Mouse (Mus musculus) midbrain, embryonic 15.5 days (tissue): Measurements from ENCODE around the gene Suv39h1. TPM values are rescaled to one million over a fixed set of nuclear protein-coding genes. Genes with fewer than 3 reads are reported as not detected.
A peak's percentile ranks its signal among the peaks of the same experiment; 100 is the strongest.
"Not testable (repeated sequence)": the region's sequence is repeated elsewhere in the genome, so short reads cannot be mapped to it uniquely, and the experiment has no call there.

ENCODE experiments used
- ATAC-seq: fragments of 200-750 bp; cut with Nextera tagmentation; replicated peaks from 2 replicates; pipeline ENCODE4 v1.8.0; 2017; ENCODE audit warnings: moderate TSS enrichment
- H3K27ac ChIP-seq: fragments of 300-500 bp; sonication (generic); 2 replicates; pipeline ENCODE4 v1.5.1; 2015; ENCODE audit warnings: mild to moderate bottlenecking, inconsistent platforms
- H3K27me3 ChIP-seq: fragments of 300-500 bp; sonication (generic); replicated peaks from 2 replicates; pipeline ENCODE4 v1.6.1; 2015; ENCODE audit warnings: inconsistent platforms
- H3K36me3 ChIP-seq: fragments of 300-500 bp; sonication (generic); replicated peaks from 2 replicates; pipeline ENCODE4 v1.6.1; 2015; ENCODE audit warnings: inconsistent platforms
- H3K4me1 ChIP-seq: fragments of 300-500 bp; sonication (generic); 2 replicates; pipeline ENCODE4 v1.6.1; 2015; ENCODE audit warnings: inconsistent platforms
- H3K4me2 ChIP-seq: fragments of 300-500 bp; sonication (generic); 2 replicates; pipeline ENCODE4 v1.6.1; 2015; ENCODE audit warnings: inconsistent platforms, mild to moderate bottlenecking, moderate library complexity
- H3K4me3 ChIP-seq: fragments of 300-500 bp; sonication (generic); 2 replicates; pipeline ENCODE4 v1.5.1; 2015; ENCODE audit warnings: mild to moderate bottlenecking, inconsistent platforms
- H3K9ac ChIP-seq: fragments of 300-500 bp; sonication (generic); 2 replicates; pipeline ENCODE4 v1.6.1; 2015; ENCODE audit warnings: mild to moderate bottlenecking, inconsistent platforms
- H3K9me3 ChIP-seq: fragments of 300-500 bp; sonication (generic); 2 replicates; pipeline ENCODE4 v1.6.1; 2016; ENCODE audit warnings: inconsistent platforms
- WGBS: fragments of 180-500 bp; shearing (Covaris S2); methylation state at CpG from one replicate; pipeline ENCODE4 v1.1.7; 2015; ENCODE audit warnings: mixed read lengths; 5-methylcytosine and 5-hydroxymethylcytosine counted together
- polyA plus RNA-seq: library from polyadenylated mRNA; unstranded; fragments of >200 nt; fragmentation: Nextera tagmentation; extraction: Ambion mirVana; gene quantifications from 2 replicates; pipeline ENCODE4 v1.2.1, GENCODE M21; 2015

Gene Suv39h1
- polyA plus RNA-seq, result 40.7 and 42.0 TPM in 2 replicates

DNA sequence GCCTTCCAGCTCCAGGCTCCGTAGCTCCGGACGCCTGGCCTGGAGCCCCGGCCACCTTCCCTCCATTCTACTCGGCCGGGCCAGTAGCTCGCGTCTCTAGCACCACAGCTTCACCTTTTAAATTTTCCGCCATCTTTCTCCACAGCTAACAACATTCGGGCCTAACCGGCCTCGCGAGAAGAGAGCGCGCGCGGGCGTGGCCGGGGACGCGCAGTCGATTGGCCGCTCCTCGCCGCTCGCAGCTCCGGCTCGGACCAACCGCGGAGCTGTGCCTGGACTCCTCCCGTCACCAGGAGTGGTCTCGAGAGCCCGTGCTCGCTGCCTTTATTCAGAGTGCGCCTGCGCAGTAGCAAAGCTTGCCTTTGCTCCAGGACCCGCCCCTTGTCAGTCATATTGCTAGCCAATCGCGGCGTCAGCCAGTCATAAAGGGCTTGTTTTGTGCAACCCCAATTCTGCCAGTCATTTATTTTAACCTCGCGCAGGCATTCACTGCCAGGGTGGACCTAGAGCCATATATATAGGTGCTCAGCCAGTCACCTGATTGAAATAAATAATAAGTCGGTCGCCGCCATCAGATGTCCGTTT is at the start of gene Suv39h1:
TSS of gene Suv39h1 (minus strand) at position 331 of the 585 bp plus-strand sequence.
- peak; percentile 97 for ATAC-seq
- WGBS, result 19% methylated on average over 36 of the region's 46 CpGs
- Histone ChIP-seq H3K4me3 (peak within 1 kb of the TSS; percentile 54), H3K4me2 (peak within 1 kb of the TSS; percentile 53), H3K4me1 (peaks cover 7% of the 10 kb centered on the region; the same call in 1 of the 2 replicates), H3K27ac (peak within 1 kb of the TSS; percentile 86), H3K36me3 (no peaks in the 10 kb centered on the region), H3K9ac (peak within 1 kb of the TSS; percentile 41), H3K9me3 (no peaks in the 10 kb centered on the region), H3K27me3 (no peaks in the 10 kb centered on the region)

DNA sequence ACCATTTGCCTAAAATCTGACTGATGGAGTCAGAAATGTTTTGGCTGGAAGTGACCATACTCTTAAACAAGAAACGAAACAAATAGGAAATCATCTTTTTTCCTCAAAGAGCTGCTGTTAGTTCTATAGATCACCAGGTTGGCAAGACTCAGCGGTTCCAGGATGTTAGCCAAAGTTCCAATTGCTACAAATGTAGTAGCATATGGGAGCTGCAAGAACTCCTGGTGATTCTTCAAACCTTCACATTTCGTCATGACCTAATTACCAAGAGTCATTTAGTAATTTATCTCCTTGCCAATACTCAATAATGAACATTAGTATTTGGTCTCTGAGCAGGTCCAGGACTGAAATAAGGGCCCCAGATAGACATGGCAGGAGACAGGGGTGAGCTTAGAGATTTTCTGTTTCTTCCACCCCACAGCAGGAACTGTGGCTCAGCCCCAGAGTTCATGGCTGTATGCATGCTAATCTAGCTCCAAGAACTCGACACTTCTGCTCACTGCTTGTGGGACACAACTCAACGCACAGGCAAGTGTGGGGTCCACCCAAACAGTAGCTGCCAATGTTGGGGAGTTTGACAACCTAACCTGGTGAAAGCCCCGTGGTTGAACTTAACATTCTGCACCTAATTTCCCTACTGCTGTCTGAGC is 49.4 kb upstream of the Suv39h1 start:
- H3K4me3 ChIP-seq, result no peak overlapping the region
- 83% methylated on average over 6 of the region's 6 CpGs for WGBS
- no peaks in the 10 kb centered on the region for H3K4me1 ChIP-seq
- no peak overlapping the region for H3K9ac ChIP-seq
- no peak for ATAC-seq
- no peak overlapping the region for H3K4me2 ChIP-seq
- H3K36me3 ChIP-seq, result no peaks in the 10 kb centered on the region; the same call in 1 of the 2 replicates
- H3K27me3 ChIP-seq, result no peaks in the 10 kb centered on the region
- H3K27ac ChIP-seq, result no peak overlapping the region
- H3K9me3 ChIP-seq, result no peaks in the 10 kb centered on the region

DNA sequence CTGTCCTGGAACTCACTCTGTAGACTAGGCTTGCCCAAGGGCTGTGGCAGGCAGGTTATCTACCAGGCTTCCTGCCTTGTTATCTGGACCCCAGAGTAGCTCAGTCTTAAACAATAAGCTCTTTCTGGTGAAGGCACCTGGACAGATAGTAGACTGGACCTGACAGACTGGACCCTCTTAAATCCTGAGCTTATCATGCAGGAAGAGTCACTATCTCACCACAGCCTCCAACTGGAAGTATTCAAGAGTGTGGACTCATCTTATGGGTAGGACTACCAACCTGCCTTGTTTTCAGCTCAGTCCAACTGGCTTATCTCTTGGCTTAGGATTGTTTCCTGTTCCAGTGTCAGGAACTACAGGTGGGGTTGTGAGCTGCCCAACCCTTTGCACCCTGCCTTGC is 42.7 kb upstream of the Suv39h1 start:
- H3K27me3 ChIP-seq, result no peaks in the 10 kb centered on the region
- no peak overlapping the region for H3K27ac ChIP-seq
- H3K4me3 ChIP-seq, result no peak overlapping the region
- no peaks in the 10 kb centered on the region for H3K4me1 ChIP-seq
- H3K9ac ChIP-seq, result no peak overlapping the region
- H3K9me3 ChIP-seq, result no peaks in the 10 kb centered on the region
- no peaks in the 10 kb centered on the region for H3K36me3 ChIP-seq
- no peak for ATAC-seq
- no peak overlapping the region for H3K4me2 ChIP-seq

DNA sequence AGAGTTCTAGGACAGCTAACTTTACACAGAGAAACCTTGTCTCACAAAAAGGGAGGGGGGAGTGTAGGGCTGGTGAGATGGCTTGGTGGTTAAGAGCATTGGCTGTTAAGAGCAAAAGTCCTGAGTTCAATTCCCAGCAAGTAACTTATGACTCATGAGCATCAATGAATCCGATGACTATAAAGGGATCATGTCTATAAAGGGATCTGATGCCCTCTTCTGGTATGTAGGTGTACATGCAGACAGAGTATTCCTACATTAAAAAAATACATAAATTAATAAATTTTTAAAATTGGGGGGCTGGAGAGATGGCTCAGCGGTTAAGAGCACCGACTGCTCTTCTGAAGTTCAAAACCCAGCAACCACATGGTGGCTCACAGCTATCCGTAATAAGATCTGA is 40.7 kb upstream of the Suv39h1 start:
- WGBS, result 83% methylated on average over 4 of the region's 4 CpGs
- Histone ChIP-seq H3K9me3 (no peaks in the 10 kb centered on the region), H3K4me3 (no peak overlapping the region), H3K36me3 (no peaks in the 10 kb centered on the region), H3K27ac (no peak overlapping the region), H3K4me2 (no peak overlapping the region), H3K9ac (no peak overlapping the region), H3K4me1 (no peaks in the 10 kb centered on the region), H3K27me3 (no peaks in the 10 kb centered on the region)
- no peak for ATAC-seq

DNA sequence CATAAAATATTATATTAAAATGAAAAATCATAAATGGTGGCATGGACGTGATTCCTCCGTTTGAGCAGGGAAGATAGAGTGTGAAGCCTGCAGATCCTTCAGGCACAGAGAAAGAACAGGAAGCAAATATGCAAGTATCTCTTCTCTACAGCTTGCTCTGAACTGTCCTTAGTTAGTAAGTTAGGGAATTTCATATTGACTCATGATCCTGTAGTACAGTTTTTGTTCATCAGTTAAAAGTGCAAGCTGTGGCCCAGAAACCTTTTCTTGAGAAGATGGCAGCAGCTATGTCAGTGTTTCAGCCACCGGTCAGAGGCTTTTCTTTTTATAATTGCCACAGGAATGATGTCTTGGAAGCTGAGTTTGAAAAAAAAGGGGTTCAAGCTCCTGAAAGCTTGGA is 30.5 kb upstream of the Suv39h1 start:
- no peaks in the 10 kb centered on the region for H3K36me3 ChIP-seq
- ATAC-seq, result no peak
- no peak overlapping the region for H3K9ac ChIP-seq
- WGBS, result 94% methylated on average over 3 of the region's 3 CpGs
- H3K4me2 ChIP-seq, result no peak overlapping the region
- peaks cover 8% of the 10 kb centered on the region; the same call in 1 of the 2 replicates for H3K4me1 ChIP-seq
- H3K27me3 ChIP-seq, result no peaks in the 10 kb centered on the region
- no peaks in the 10 kb centered on the region for H3K9me3 ChIP-seq
- H3K4me3 ChIP-seq, result no peak overlapping the region
- H3K27ac ChIP-seq, result no peak overlapping the region

DNA sequence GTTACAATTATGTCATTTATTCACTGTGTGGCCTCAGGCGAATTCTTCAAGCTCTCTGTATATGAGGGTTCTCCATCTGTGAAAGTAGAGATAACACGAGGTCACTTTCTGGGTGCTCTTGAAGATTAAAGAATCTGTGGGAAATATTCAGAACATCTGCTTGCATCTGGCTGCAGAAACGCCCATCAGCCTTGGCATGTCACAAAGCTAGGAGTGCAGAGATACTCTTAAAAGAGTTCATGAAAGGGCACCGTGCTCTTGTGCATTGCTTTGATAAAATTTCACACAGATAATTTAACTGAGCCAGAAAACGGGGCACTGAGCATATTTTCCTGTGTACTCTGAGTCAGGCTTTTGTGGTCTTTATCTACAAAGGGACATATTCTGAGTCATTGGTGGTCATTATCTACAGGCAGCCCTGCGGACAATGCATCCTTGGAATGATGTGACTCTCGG is 27.7 kb upstream of the Suv39h1 start:
- no peak overlapping the region for H3K27ac ChIP-seq
- WGBS, result 65% methylated on average over 7 of the region's 7 CpGs
- ATAC-seq, result no peak
- no peak overlapping the region for H3K4me2 ChIP-seq
- H3K36me3 ChIP-seq, result no peaks in the 10 kb centered on the region
- H3K9me3 ChIP-seq, result no peaks in the 10 kb centered on the region
- H3K27me3 ChIP-seq, result no peaks in the 10 kb centered on the region
- peaks cover 9% of the 10 kb centered on the region; the same call in 1 of the 2 replicates for H3K4me1 ChIP-seq
- H3K4me3 ChIP-seq, result no peak overlapping the region
- no peak overlapping the region for H3K9ac ChIP-seq

DNA sequence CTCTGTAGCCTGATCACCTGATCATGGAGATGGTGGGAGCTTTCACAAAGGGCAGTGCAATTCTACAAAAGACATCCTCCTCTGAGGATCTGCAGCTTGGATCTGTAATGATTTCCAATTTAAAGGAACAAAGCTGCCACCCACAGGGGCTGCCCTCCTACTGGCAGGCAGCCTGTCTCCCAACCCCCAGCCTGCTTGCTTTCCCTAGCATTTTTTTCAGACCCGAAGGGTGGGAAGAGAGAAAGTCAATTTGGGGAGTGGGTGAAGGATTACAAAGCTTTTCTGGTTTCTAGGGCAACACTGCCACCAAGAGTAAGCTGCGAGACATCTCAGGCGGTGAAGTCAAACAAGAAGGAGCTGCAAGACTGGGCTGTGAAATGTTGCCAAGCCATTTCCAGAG is 26.5 kb upstream of the Suv39h1 start:
- H3K9me3 ChIP-seq, result no peaks in the 10 kb centered on the region
- no peak overlapping the region for H3K4me3 ChIP-seq
- no peaks in the 10 kb centered on the region for H3K27me3 ChIP-seq
- H3K4me1 ChIP-seq, result peaks cover 9% of the 10 kb centered on the region; the same call in 1 of the 2 replicates
- H3K4me2 ChIP-seq, result peak overlapping the region; percentile 12; the same call in 1 of the 2 replicates
- H3K9ac ChIP-seq, result no peak overlapping the region
- H3K27ac ChIP-seq, result peak overlapping the region; percentile 83
- 23% methylated on average over 3 of the region's 3 CpGs for WGBS
- H3K36me3 ChIP-seq, result no peaks in the 10 kb centered on the region
- peak; percentile 63 for ATAC-seq

DNA sequence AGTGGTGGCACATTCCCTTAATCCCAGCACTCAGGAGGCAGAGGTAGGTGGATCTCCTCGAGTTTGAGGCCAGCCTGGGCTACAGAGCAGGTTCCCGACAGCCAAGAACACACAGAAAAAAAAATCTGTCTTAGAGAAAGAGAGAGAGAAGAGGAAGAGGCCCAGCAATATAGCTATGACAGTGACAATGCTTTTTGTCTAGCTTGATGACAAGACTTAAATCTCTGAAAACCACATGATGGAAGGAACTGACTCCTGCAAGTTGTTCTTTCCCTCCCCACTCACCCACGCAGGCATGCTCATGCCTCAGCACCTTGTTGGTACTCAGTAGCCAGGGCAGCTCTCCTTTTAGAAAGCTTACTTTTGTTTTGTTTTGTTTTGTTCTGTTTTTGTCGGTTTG is 24.9 kb upstream of the Suv39h1 start:
- no peaks in the 10 kb centered on the region for H3K27me3 ChIP-seq
- H3K4me1 ChIP-seq, result peaks cover 9% of the 10 kb centered on the region; the same call in 1 of the 2 replicates
- H3K27ac ChIP-seq, result no peak overlapping the region
- H3K9ac ChIP-seq, result no peak overlapping the region
- no peak overlapping the region for H3K4me2 ChIP-seq
- H3K9me3 ChIP-seq, result no peaks in the 10 kb centered on the region
- H3K4me3 ChIP-seq, result no peak overlapping the region
- no peak for ATAC-seq
- no peaks in the 10 kb centered on the region for H3K36me3 ChIP-seq
- WGBS, result 56% methylated on average over 4 of the region's 4 CpGs

DNA sequence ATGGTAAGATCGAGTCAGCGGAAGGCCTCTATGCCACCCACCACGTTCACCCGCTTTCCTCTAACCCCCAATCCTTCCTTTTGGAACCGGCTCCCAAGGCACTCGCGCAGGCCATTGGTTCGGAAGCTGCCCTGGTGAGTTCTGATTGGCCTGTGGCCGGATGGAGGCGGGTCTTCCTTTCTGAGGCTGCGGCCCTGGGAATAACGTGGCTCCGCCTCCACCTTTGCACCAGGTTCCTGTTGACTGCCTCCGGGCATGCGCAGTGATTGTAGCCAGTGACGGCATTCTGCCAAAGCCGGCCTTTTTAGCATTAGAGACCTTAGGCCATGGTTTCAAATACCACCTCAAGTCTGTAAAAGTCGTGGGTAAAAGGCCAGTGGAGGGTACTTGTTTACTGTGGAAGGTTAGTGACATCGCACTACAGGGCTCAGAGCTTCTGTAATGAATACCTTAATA is 22.3 kb upstream of the Suv39h1 start:
- H3K4me2 ChIP-seq, result peak overlapping the region; percentile 43
- WGBS, result 21% methylated on average over 19 of the region's 19 CpGs
- ATAC-seq, result peak; percentile 94
- H3K4me1 ChIP-seq, result peaks cover 9% of the 10 kb centered on the region; the same call in 1 of the 2 replicates
- H3K9me3 ChIP-seq, result no peaks in the 10 kb centered on the region
- peak overlapping the region; percentile 69 for H3K27ac ChIP-seq
- H3K27me3 ChIP-seq, result no peaks in the 10 kb centered on the region
- no peak overlapping the region for H3K9ac ChIP-seq
- H3K36me3 ChIP-seq, result no peaks in the 10 kb centered on the region
- H3K4me3 ChIP-seq, result peak overlapping the region; percentile 32

DNA sequence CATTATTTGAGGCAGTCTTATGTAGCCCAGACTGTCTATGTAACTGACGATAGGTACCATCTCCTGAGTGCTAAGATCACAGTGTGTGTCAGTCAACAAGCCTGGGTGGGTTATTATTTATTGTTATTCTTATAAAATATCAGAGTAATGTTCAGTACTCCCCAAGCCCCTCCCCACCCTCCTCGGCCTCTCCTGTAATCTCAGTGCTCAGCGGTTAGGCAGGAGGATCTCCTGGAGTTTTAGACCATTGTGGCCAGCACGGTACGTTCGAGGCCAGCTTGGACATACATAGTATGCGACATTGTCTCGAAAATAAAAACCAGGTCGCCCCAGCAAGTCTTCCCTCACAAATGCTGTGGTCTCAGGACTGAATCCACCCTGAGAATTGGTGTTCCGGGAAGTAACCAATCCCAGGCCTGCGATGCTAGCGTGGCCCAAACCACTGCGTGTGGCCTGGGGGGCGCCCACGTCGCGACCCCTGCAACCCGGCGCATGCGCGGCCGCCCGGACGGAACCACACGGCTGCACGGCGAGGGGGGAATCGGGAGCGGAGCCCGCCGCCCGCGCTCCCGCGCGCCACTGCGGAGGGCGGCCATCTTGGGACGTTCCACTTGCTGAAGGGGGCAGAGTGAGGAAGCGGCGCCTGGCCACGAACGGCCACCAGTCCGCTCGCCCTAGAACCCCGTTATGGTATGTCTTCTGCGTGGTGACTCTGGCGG is 21.7 kb upstream of the Suv39h1 start:
- peak overlapping the region; percentile 29; the same call in 1 of the 2 replicates for H3K9ac ChIP-seq
- peak; percentile 89 for ATAC-seq
- peak overlapping the region; percentile 69; the same call in 1 of the 2 replicates for H3K27ac ChIP-seq
- H3K4me2 ChIP-seq, result peak overlapping the region; percentile 43
- 18% methylated on average over 29 of the region's 48 CpGs for WGBS
- H3K27me3 ChIP-seq, H3K9me3 ChIP-seq, H3K4me1 ChIP-seq, H3K36me3 ChIP-seq: not testable (repeated sequence)
- H3K4me3 ChIP-seq, result peak overlapping the region; percentile 32

DNA sequence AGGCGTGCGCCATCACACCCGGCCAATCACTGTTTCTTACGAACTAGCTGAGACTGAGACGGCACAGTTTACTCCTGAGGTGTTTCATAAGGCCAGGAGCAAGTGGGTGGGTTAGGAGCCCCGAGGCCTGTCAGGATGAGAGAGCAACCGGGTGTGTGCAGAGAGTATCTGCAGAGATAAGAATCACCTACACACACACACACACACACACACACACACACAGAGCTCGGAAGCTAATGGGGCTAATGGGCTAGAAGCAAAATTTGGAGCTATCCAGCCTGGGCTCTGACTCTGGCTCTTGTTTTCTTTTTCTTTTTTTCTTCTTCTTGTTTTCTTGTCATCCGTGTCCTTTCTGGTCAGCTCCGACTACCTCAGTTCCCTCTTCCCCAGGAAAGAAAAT is 21.0 kb upstream of the Suv39h1 start:
- Histone ChIP-seq H3K9ac (peak overlapping the region; percentile 29; the same call in 1 of the 2 replicates), H3K4me2 (peak overlapping the region; percentile 34), H3K4me1 (peaks cover 6% of the 10 kb centered on the region; the same call in 1 of the 2 replicates), H3K27ac (0 out of 2 replicates have a peak overlapping the region, but pooled peaks have one; percentile 66), H3K27me3 (no peaks in the 10 kb centered on the region), H3K4me3 (peak overlapping the region; percentile 27), H3K9me3 (no peaks in the 10 kb centered on the region), H3K36me3 (no peaks in the 10 kb centered on the region)
- ATAC-seq, result no peak
- 78% methylated on average over 10 of the region's 10 CpGs for WGBS

DNA sequence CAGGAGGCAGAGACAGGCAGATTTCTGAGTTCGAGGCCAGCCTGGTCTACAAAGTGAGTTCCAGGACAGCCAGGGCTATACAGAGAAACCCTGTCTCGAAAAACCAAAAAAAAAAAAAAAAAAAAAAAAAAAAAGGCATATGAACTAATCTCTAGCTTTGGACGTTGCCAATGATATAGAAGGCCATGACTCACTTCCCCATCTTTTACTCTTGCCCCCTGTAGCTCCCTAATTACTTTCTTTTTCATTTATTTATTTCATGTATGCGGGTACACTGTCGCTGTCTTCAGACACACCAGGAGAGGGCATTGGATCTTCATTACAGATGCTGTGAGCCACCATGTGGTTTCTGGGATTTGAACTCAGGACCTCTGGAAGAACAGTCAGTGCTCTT is 16.4 kb upstream of the Suv39h1 start:
- H3K9ac ChIP-seq, H3K36me3 ChIP-seq: not testable (repeated sequence)

More for the DNA sequence above, 16.4 kb upstream of the Suv39h1 start:
- not testable (repeated sequence) for H3K4me3 ChIP-seq, H3K27me3 ChIP-seq, H3K27ac ChIP-seq, H3K9me3 ChIP-seq, H3K4me2 ChIP-seq, ATAC-seq, H3K4me1 ChIP-seq
- 77% methylated on average over 5 of the region's 5 CpGs for WGBS
